Mouse (Mus musculus) large intestine, adult 2 months (tissue): ENCODE measurements around the gene Mrfap1. TPM values are rescaled to one million over a fixed set of nuclear protein-coding genes. Genes with fewer than 3 reads are reported as not detected.
"Not testable (repeated sequence)": the region's sequence is repeated elsewhere in the genome, so short reads cannot be mapped to it uniquely, and the experiment has no call there.

Experiments used
- DNase-seq: peaks from one replicate; pipeline ENCODE4 v3.0.0-alpha.2; 2012; ENCODE audit warnings: low read depth, low spot score
- WGBS: fragments of 180-500 bp; shearing (Covaris S2); methylation state at CpG from one replicate; pipeline ENCODE4 v1.1.7; 2018; 5-methylcytosine and 5-hydroxymethylcytosine counted together
- polyA plus RNA-seq: library from polyadenylated mRNA; depleted of rRNA; stranded (reverse); fragments of >200 nt; gene quantifications from 2 replicates; pipeline ENCODE4 v1.2.3, GENCODE M21; 2012; rRNA removed

Gene Mrfap1
- polyA plus RNA-seq, result 103 TPM in 2 replicates

GRCm38 (mm10) chr5:36796296-36797014 is at the start of gene Mrfap1:
TSS of gene Mrfap1 (minus strand) at chr5:36796772.
- WGBS, result under 1% methylated on average over 90 of the region's 90 CpGs
- not testable (repeated sequence) for DNase-seq

DNA sequence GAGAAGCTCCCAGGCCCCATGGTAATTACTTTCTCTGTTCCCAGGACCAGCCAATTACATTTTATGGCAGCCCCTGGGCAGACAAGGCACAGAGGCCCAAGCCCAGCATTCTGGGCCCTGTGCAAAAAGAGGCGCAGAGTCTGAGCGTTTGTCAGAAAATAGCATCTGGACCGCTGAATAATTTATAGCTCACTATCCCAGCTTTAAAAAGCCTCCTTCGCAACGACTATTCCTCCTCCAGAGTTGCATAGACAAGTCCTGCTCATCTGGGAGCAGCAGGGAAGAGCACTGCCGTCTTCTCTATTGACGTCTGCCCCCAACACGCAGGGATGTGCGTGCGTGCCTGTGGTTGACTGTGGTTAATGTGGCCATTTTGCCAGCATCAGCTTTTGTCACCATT is 47.9 kb upstream of the Mrfap1 start:
- DNase-seq, result no peak
- 75% methylated on average over 10 of the region's 10 CpGs for WGBS

DNA sequence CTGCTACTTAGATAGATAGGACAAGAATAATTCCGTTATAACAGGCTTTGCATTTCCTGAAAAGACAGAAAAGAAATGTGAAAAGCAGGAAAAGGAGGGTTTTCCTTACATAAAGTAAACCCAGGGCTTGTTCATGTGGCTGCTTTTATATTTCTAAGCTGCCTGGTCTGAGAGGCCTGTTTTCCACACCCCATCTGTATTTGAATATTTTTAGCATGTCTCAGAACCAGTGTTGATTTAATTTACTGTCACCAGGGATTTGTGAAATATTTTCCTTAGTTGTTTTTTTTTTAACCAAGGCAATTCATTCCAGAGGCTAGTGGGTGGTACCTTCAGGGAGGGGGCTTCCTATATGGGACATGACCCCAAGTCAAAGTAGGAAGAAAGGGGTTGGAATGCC is 45.1 kb upstream of the Mrfap1 start:
- DNase-seq, result no peak
- WGBS, result 53% methylated on average over 1 of the region's 1 CpGs

DNA sequence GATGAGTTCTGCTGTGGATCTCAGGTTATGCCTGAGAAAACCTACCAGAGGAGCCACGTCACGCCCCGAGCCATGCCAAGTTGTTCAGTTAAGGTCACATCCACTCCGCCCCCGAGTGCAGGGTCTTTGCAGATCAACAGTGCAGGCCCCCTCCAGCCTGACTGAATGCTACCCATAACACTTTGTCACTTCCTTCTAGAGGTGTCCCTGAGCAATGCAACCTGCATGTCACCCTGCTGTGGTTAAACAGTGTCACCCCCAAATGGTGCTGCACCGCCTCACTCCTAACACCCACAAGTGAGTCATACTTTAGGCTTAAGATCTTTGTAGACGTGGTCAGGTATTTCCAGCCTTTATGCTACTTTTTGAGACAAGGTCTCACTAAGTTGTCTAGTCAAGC is 43.5 kb upstream of the Mrfap1 start:
- 70% methylated on average over 7 of the region's 7 CpGs for WGBS
- no peak for DNase-seq

DNA sequence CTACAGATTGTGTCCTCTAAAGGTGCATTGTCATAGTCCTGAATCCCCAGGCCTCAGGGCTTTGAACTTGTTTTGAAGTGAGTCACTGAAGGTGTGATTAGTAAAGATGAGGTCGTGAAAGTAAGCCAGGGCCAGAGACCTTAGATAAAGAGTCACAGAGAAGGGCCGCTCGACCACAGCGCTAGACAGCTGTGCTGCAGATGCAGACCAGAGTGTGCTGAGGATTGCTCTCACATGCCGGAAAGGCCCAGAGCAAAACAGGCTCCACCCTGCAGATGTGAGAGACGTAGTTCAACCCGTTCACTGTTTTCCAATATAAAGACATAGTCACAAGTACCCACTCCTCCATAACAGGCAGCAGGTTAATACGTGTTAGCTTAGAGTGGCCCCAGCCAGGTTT is 43.0 kb upstream of the Mrfap1 start:
- WGBS, result 61% methylated on average over 8 of the region's 8 CpGs
- no peak for DNase-seq

- WGBS, result 91% methylated on average over 2 of the region's 2 CpGs
Measured at GRCm38 (mm10) chr5:36839032-36839431, 42.5 kb upstream of the Mrfap1 start.

GRCm38 (mm10) chr5:36835933-36836332 is 39.4 kb upstream of the Mrfap1 start:
- no peak for DNase-seq
- 2% methylated on average over 6 of the region's 6 CpGs for WGBS

More at GRCm38 (mm10) chr5:36839032-36839431, 42.5 kb upstream of the Mrfap1 start:
- DNase-seq, result no peak

DNA sequence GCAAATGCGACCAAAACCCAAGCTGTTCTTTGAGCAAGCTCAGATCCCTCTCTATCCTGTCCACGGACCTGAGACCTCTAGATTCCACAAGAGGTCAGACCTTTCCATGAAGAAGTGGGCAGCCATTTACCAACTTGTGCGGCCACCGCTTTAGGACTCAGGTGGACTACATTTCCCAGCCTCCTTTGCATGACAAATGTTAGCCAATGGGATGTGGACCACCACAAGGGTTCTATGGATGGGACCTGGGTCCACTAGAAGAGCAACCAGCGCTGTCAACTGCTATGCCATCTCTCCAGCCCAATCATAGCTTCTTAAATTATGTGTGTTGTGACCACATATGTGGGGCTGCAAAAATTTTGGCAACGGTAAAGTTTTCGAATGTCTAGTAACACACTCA is 34.7 kb upstream of the Mrfap1 start:
- no peak for DNase-seq
- WGBS, result 57% methylated on average over 7 of the region's 7 CpGs

DNA sequence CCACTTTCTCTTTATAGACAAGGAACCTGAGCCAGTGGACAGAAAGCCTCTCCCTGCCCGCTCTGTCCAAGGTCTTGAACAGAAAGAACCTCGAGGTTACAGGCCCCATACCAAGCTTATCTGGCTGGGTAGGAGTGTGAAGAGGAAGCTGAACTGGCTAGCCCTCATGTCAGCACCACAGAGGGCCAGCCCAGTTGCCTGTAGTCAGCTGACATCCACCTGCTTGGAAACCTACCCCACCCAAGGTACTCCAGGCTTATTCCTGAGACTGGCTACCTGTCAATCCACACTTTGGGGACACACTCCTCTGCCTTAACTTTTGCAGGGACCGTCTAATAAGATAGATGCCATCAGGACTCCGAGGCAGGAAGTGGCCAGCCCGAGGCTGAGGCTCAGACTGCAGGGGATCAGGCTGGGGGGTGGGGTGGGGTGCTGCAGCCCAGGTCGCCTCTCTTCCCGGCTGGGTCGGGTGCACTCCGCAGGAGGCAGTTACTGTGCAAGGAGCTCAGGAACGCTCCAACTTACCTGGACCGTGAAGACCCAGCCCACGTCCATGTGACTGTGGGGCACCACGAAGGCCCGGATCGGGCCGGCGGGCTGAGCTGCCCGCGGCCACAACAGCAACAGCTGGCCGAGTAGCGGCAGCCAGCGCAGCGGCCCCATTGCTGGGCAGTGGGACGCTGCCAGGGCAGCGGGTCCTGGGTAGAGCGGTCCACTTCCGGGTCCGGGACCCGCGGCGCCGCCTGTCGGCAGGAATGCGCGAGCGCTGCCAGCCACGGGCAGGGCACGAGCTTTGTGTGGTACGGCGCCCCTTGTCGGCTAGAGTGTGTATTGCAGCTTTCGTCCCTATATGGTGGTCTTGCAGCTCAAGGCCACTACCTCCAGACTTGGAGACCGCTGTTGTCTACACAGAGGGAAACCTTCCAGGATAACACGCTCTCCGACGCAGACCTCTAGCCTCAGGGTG is 33.6 kb upstream of the Mrfap1 start, which contains the start of gene Man2b2:
Man2b2 (minus strand) TSS at position 741 of the 967 bp plus-strand sequence.
- DNase-seq, result no peak

DNA sequence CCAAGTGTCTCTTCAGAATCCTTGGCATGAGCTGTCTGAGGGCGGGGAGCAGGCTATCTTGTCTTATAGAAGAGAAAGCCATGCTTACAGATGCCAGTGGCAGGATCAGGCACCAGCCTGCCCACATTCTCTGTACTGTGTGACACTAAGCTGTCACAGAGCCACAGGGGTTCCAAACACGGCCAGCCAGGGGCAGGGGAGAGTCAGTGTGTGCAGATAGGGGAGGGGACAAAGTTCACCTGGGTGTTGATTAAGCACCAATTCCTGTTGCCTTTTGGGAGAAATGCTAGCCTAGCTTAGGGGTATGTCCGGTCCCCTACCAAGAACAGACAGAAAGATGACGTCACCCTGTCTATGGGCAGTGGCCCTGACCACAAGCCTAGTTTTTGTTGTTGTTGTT is 32.5 kb upstream of the Mrfap1 start:
- DNase-seq, result no peak
- WGBS, result 78% methylated on average over 4 of the region's 4 CpGs

More for the DNA sequence above, 33.6 kb upstream of the Mrfap1 start, which contains the start of gene Man2b2:
- WGBS, result 2% methylated on average over 46 of the region's 46 CpGs

DNA sequence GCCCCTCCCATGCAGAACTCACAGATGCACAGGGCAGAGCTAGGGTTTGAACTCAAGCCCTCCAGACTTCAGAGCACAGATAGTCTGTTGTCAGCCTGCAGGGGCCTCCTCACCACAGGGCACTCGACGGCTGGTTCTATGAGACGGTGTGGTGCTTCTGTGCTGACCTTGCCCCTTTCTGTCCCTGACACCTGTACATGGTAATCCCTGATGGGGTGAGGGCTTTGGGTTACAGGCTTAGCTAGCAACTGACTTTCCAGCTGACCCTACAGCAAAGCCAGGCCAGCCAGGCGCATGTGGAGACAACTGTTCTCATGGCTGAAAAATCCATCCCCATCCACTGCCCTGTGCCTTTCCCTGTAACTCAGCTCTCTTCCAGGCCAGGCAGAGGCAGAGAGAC is 26.3 kb upstream of the Mrfap1 start:
- 87% methylated on average over 4 of the region's 4 CpGs for WGBS
- no peak for DNase-seq

DNA sequence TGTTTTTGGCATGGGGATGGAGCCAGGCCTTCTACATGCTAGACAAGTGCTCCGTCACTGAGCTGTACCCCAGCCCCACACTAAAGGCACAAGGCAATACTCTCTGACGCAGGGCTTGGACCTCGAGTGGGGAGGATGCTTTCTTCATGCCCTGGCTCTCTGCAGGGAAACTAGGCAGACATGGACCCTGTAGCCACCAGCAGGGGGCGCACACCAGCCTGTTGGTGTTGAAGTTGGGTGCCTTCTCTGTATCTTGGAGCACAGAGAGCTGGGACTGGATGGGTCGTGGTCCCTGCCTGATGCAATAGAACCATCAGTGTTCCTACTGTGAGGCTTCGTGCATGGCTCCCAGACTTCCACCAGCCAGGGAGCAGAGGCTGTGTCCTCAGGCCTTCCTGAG is 23.6 kb upstream of the Mrfap1 start:
- no peak for DNase-seq

GRCm38 (mm10) chr5:36819742-36820141 is 23.2 kb upstream of the Mrfap1 start:
- WGBS, result 89% methylated on average over 5 of the region's 5 CpGs
- no peak for DNase-seq

More for the DNA sequence above, 23.6 kb upstream of the Mrfap1 start:
- 53% methylated on average over 6 of the region's 6 CpGs for WGBS

DNA sequence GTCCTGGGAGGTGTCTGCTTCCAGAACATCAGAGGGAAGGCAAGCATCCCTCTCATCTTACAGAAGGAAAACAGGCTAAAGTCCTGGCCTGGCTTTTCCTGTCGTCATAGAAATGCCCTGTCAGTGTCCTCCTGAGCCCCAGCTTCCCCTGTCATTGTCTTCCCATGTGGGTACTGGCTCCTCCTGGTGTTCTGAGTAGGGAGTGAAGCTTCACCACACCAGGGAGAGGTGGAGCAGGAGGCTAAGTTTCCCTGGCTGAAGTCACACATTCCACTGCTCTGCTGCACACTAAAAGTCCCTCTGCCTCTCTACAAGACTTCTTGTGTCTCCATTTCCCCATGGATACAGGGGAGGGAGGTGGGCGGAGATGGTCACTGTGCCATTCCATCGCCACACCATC is 21.2 kb upstream of the Mrfap1 start:
- no peak for DNase-seq
- WGBS, result 67% methylated on average over 3 of the region's 3 CpGs

GRCm38 (mm10) chr5:36814554-36814953 is 18.0 kb upstream of the Mrfap1 start:
- 69% methylated on average over 6 of the region's 6 CpGs for WGBS
- no peak for DNase-seq

GRCm38 (mm10) chr5:36811413-36811812 is 14.8 kb upstream of the Mrfap1 start:
- 34% methylated on average over 3 of the region's 3 CpGs for WGBS
- DNase-seq, result no peak

DNA sequence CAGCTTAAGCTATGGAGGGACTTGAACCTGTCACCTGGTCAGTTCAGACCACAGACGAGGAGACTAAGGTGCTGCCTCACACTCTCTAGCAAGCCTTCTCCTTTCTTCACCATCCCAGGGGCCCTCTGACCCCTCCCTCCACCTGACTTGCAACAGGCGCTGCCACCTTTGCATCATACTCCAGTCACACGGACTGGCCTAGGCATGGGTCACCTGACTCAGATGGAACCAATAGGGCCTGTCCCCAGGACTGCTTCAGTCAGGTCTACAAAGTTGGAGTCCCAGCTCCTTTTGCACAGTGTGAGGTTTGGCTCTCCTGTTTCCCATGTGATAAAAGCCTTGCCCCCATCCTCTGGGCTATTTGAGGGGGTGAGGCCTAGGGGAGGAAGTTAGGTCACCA is 14.1 kb upstream of the Mrfap1 start:
- WGBS, result 89% methylated on average over 3 of the region's 3 CpGs
- DNase-seq, result no peak

- no peak for DNase-seq
- WGBS, result 77% methylated on average over 7 of the region's 7 CpGs
Measured at GRCm38 (mm10) chr5:36809123-36809522, 12.6 kb upstream of the Mrfap1 start.

- WGBS, result 47% methylated on average over 5 of the region's 5 CpGs
Measured at GRCm38 (mm10) chr5:36807106-36807505, 10.5 kb upstream of the Mrfap1 start.

DNA sequence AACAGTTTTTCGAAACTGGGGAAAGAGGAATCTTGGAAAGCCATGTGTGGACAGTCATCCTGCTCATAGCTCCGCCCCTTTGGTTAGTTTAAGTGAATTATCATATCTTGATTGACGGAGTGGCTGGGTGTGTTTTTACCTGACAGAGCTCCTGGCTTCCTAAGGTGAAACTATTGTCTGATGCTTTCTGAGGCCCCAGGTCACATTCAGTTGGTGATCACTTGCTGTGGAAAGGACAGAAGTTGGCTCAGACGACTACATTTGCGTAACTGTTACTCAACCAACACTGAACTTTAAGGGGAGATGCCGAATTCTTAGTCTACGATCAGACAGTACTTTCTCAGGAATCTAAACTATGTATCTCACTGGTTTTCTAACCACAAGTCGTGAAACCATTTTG is 719 bp upstream of the Mrfap1 start:
- DNase-seq, result no peak
- 43% methylated on average over 8 of the region's 8 CpGs for WGBS

More at GRCm38 (mm10) chr5:36807106-36807505, 10.5 kb upstream of the Mrfap1 start:
- no peak for DNase-seq
